Mouse (Mus musculus) heart, adult 18-20 months (tissue): ENCODE results near the gene Vmn2r37. TPM values are rescaled to one million over a fixed set of nuclear protein-coding genes. Genes with fewer than 3 reads are reported as not detected.
"Not testable (repeated sequence)": the region's sequence is repeated elsewhere in the genome, so short reads cannot be mapped to it uniquely, and the experiment has no call there.

Experiments
- DNase-seq, 2 experiments: peaks; one replicate each; pipeline ENCODE4 v3.0.0; 2021 to 2022; ENCODE audit warnings: mixed read lengths in 1 of 2
- long read RNA-seq, 2 experiments: library from polyadenylated mRNA; stranded (forward); transcript quantifications; one replicate each; pipeline ENCODE4 v2.0.0; 2021
- total RNA-seq, 2 experiments: library from RNA; stranded (reverse); gene quantifications; 2 replicates each; pipeline ENCODE4 v1.2.3; 2021

Gene Vmn2r37
- total RNA-seq, result not detected
- long read RNA-seq, experiment 1, result 0 reads
- long read RNA-seq, experiment 2, result 0 reads

- DNase-seq, result not testable (repeated sequence)
Measured at GRCm38 (mm10) chr7:9223553-9223952, at the start of gene Vmn2r37. Gene Vmn2r37, minus strand, starts transcription at chr7:9223653.

Other genes starting within 250 kb of the Vmn2r37 start
- gene Vmn2r39, start 192.9 kb downstream of the Vmn2r37 start, total RNA-seq, result not detected
- gene Vmn2r38, start 125.8 kb downstream of the Vmn2r37 start, total RNA-seq, result not detected